Mouse (Mus musculus): ENCODE measurements around the gene Tsku. TPM values are rescaled to one million over a fixed set of nuclear protein-coding genes. Genes with fewer than 3 reads are reported as not detected.

Gene Tsku
- polyA plus RNA-seq, 1 experiment: 55.0 TPM

DNA sequence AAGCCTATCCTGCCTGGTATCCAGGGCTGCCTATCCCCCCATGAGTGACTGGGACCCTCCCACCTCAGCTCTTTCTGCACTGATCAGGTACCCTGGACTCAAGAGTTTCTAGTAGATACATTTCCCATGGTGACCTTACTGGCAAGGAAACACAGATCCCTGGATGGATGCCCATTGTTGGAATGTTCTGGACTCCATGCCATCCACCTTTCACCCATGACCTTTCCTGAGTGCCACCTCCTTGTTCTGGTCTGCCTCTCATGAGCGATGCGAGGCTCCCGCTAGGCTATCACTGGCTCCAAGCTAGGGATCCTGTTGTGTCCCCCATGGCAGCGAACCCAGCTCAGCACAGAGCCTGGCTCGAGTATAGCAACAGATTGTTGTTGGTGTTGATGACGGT, 11.3 kb downstream of the Tsku start:
- Histone ChIP-seq H3K36me3 (ENCODE audit: control insufficient read depth, insufficient read depth, low read length) (peaks cover 21% of the 10 kb centered on the region), H3K27ac (ENCODE audit: insufficient read depth, low read depth, low read length) (no peak overlapping the region), H3K4me3 (ENCODE audit: low read depth, low read length) (no peak overlapping the region), H3K27me3 (ENCODE audit: control insufficient read depth, insufficient read depth, low read length) (no peaks in the 10 kb centered on the region), H3K4me1 (ENCODE audit: control insufficient read depth, insufficient read depth, insufficient read length, low read length) (peaks cover 10% of the 10 kb centered on the region)
- TF ChIP-seq CTCF (IDR thresholded peaks at IDR 0.05; ENCODE audit: extremely low read depth, insufficient read length, insufficient replicate concordance, low read depth, low read length): no peak
- no peak for TF ChIP-seq POLR2A (IDR thresholded peaks at IDR 0.05; ENCODE audit: low read depth, low read length)
- 94% methylated on average over 6 of the region's 6 CpGs for WGBS

DNA sequence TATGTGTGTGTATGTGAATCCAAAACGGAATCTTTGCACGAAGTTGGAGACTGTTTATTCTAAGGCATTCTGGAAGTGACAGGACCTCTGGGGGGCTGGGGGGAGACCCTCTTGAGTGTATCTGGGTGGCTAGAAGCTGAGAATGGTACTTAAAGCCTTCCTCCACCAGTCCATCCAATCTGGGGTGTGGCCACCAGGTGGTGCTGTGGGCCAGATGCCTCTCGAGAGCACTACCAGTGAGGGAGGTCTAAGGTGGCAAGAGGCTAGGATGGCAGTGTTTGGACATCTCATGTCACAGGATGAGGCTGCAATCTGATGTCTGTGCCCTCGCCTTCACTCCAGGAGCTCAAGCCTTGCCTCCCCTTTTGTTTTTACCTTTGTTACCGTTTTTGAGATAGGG, 12.0 kb downstream of the Tsku start:
- peaks cover 7% of the 10 kb centered on the region for H3K4me1 ChIP-seq (ENCODE audit: control insufficient read depth, insufficient read depth, insufficient read length, low read length)
- H3K36me3 ChIP-seq (ENCODE audit: control insufficient read depth, insufficient read depth, low read length): peaks cover 21% of the 10 kb centered on the region
- H3K27ac ChIP-seq (ENCODE audit: insufficient read depth, low read depth, low read length): no peak overlapping the region
- TF ChIP-seq CTCF (IDR thresholded peaks at IDR 0.05; ENCODE audit: extremely low read depth, insufficient read length, insufficient replicate concordance, low read depth, low read length) (peak; percentile 93), POLR2A (IDR thresholded peaks at IDR 0.05; ENCODE audit: low read depth, low read length) (no peak)
- no peak overlapping the region for H3K4me3 ChIP-seq (ENCODE audit: low read depth, low read length)
- H3K27me3 ChIP-seq (ENCODE audit: control insufficient read depth, insufficient read depth, low read length): no peaks in the 10 kb centered on the region
- 15% methylated on average over 5 of the region's 5 CpGs for WGBS

- Histone ChIP-seq H3K27ac (ENCODE audit: insufficient read depth, low read depth, low read length) (no peak overlapping the region), H3K4me1 (ENCODE audit: control insufficient read depth, insufficient read depth, insufficient read length, low read length) (peaks cover 7% of the 10 kb centered on the region), H3K36me3 (ENCODE audit: control insufficient read depth, insufficient read depth, low read length) (peaks cover 21% of the 10 kb centered on the region), H3K27me3 (ENCODE audit: control insufficient read depth, insufficient read depth, low read length) (no peaks in the 10 kb centered on the region), H3K4me3 (ENCODE audit: low read depth, low read length) (no peak overlapping the region)
- TF ChIP-seq POLR2A (IDR thresholded peaks at IDR 0.05; ENCODE audit: low read depth, low read length) (no peak), CTCF (IDR thresholded peaks at IDR 0.05; ENCODE audit: extremely low read depth, insufficient read length, insufficient replicate concordance, low read depth, low read length) (peak; percentile 91; the same call in 1 of the 2 replicates)
- 38% methylated on average over 7 of the region's 7 CpGs for WGBS
Observed at GRCm38 (mm10) chr7:98348043-98348442, 13.1 kb downstream of the Tsku start.

DNA sequence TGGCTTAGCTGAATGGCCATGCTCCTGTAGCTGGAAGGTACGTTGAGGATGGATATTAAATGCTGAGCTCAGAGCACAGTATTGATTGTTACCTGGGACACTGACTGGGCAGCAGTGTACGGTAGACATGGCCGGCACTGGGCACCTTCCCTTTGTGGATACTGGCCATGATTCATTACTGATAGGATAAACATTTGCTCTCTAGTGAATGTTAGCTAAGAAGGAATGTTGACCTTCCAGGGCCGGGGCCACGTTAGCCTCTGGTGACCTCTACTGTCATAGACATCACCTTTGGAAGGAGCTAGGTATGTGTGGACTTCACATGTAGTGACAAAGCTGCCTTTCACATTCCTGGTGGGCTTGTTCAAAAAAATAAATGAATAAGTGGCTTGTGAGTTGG, 13.7 kb downstream of the Tsku start:
- TF ChIP-seq CTCF (IDR thresholded peaks at IDR 0.05; ENCODE audit: extremely low read depth, insufficient read length, insufficient replicate concordance, low read depth, low read length) (no peak), POLR2A (IDR thresholded peaks at IDR 0.05; ENCODE audit: low read depth, low read length) (no peak)
- H3K27me3 ChIP-seq (ENCODE audit: control insufficient read depth, insufficient read depth, low read length): no peaks in the 10 kb centered on the region

GRCm38 (mm10) chr7:98345036-98345435, 16.1 kb downstream of the Tsku start:
- WGBS: 66% methylated on average over 6 of the region's 6 CpGs
- no peak overlapping the region for H3K4me3 ChIP-seq (ENCODE audit: low read depth, low read length)
- H3K36me3 ChIP-seq (ENCODE audit: control insufficient read depth, insufficient read depth, low read length): no peaks in the 10 kb centered on the region
- H3K27me3 ChIP-seq (ENCODE audit: control insufficient read depth, insufficient read depth, low read length): no peaks in the 10 kb centered on the region
- H3K4me1 ChIP-seq (ENCODE audit: control insufficient read depth, insufficient read depth, insufficient read length, low read length): peaks cover 8% of the 10 kb centered on the region
- TF ChIP-seq CTCF (IDR thresholded peaks at IDR 0.05; ENCODE audit: extremely low read depth, insufficient read length, insufficient replicate concordance, low read depth, low read length): no peak
- no peak for TF ChIP-seq POLR2A (IDR thresholded peaks at IDR 0.05; ENCODE audit: low read depth, low read length)
- no peak overlapping the region for H3K27ac ChIP-seq (ENCODE audit: insufficient read depth, low read depth, low read length)

More for the DNA sequence above, 13.7 kb downstream of the Tsku start:
- H3K27ac ChIP-seq (ENCODE audit: insufficient read depth, low read depth, low read length): no peak overlapping the region
- H3K4me3 ChIP-seq (ENCODE audit: low read depth, low read length): no peak overlapping the region
- peaks cover 7% of the 10 kb centered on the region for H3K4me1 ChIP-seq (ENCODE audit: control insufficient read depth, insufficient read depth, insufficient read length, low read length)
- peaks cover 18% of the 10 kb centered on the region for H3K36me3 ChIP-seq (ENCODE audit: control insufficient read depth, insufficient read depth, low read length)
- 16% methylated on average over 5 of the region's 5 CpGs for WGBS

DNA sequence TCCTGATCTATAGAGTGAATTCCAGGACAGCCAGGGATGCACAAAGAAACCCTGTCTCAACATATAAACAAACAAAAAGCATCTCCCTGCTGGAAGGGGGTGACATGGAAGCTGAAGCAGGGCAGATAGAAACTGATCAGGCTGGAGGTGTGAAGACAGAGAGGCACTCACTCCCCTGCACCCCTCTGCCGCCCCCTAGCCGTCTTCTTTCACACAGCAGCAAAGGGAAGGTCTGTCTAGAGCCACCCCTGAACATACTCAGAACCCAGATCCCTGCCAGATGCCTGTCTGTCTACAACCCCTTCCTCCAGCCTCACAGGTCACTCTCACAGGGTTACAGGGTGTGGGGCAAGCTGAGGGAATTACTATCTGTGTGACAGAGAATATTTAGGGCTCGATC, 16.8 kb downstream of the Tsku start:
- Histone ChIP-seq H3K27ac (ENCODE audit: insufficient read depth, low read depth, low read length) (no peak overlapping the region), H3K36me3 (ENCODE audit: control insufficient read depth, insufficient read depth, low read length) (no peaks in the 10 kb centered on the region), H3K4me1 (ENCODE audit: control insufficient read depth, insufficient read depth, insufficient read length, low read length) (peaks cover 8% of the 10 kb centered on the region), H3K4me3 (ENCODE audit: low read depth, low read length) (no peak overlapping the region), H3K27me3 (ENCODE audit: control insufficient read depth, insufficient read depth, low read length) (no peaks in the 10 kb centered on the region)
- 22% methylated on average over 3 of the region's 3 CpGs for WGBS
- no peak for TF ChIP-seq POLR2A (IDR thresholded peaks at IDR 0.05; ENCODE audit: low read depth, low read length)
- TF ChIP-seq CTCF (IDR thresholded peaks at IDR 0.05; ENCODE audit: extremely low read depth, insufficient read length, insufficient replicate concordance, low read depth, low read length): peak; percentile 60; the same call in 1 of the 2 replicates

- 43% methylated on average over 3 of the region's 3 CpGs for WGBS
- no peak for TF ChIP-seq CTCF (IDR thresholded peaks at IDR 0.05; ENCODE audit: extremely low read depth, insufficient read length, insufficient replicate concordance, low read depth, low read length)
- TF ChIP-seq POLR2A (IDR thresholded peaks at IDR 0.05; ENCODE audit: low read depth, low read length): no peak
- Histone ChIP-seq H3K4me3 (ENCODE audit: low read depth, low read length) (no peak overlapping the region), H3K36me3 (ENCODE audit: control insufficient read depth, insufficient read depth, low read length) (no peaks in the 10 kb centered on the region), H3K27ac (ENCODE audit: insufficient read depth, low read depth, low read length) (no peak overlapping the region), H3K4me1 (ENCODE audit: control insufficient read depth, insufficient read depth, insufficient read length, low read length) (peaks cover 8% of the 10 kb centered on the region), H3K27me3 (ENCODE audit: control insufficient read depth, insufficient read depth, low read length) (no peaks in the 10 kb centered on the region)
Observed at GRCm38 (mm10) chr7:98342249-98342648, 18.9 kb downstream of the Tsku start.

Measured in small intestine, adult 2 months (tissue).